Mouse (Mus musculus) liver, embryonic 13.5 days (tissue): ENCODE measurements at regions not wholly inside any gene's neighbourhood (a gene's known extent, or its start where the extent isn't known, plus 50 kb on each side); places are given as distances from the start of the nearest gene placed in this dataset.

ENCODE experiments used
- ATAC-seq: fragments of 200-750 bp; cut with Nextera tagmentation; 2 replicates; pipeline ENCODE4 v1.8.0; 2017; ENCODE audit warnings: low read depth, mild to moderate bottlenecking, moderate number of reproducible peaks, moderate library complexity
- DNase-seq: peaks from one replicate; pipeline ENCODE4 v3.0.0; 2022
- H3K27ac ChIP-seq: fragments of 300-500 bp; sonication (generic); 2 replicates; pipeline ENCODE4 v1.5.1; 2015; ENCODE audit warnings: moderate library complexity, mild to moderate bottlenecking, inconsistent platforms
- H3K27me3 ChIP-seq: fragments of 300-500 bp; sonication (generic); 2 replicates; pipeline ENCODE4 v1.6.1; 2015; ENCODE audit warnings: mild to moderate bottlenecking, inconsistent platforms
- H3K36me3 ChIP-seq: fragments of 300-500 bp; sonication (generic); 2 replicates; pipeline ENCODE4 v1.6.1; 2015; ENCODE audit warnings: mild to moderate bottlenecking, inconsistent platforms
- H3K4me1 ChIP-seq: fragments of 300-500 bp; sonication (generic); replicated peaks from 2 replicates; pipeline ENCODE4 v1.6.1; 2015; ENCODE audit warnings: inconsistent platforms
- H3K4me2 ChIP-seq: fragments of 300-500 bp; sonication (generic); 2 replicates; pipeline ENCODE4 v1.6.1; 2015; ENCODE audit warnings: inconsistent platforms, mild to moderate bottlenecking, moderate library complexity
- H3K4me3 ChIP-seq: fragments of 300-500 bp; sonication (generic); replicated peaks from 2 replicates; pipeline ENCODE4 v1.5.1; 2015; ENCODE audit warnings: mild to moderate bottlenecking, inconsistent platforms
- H3K9ac ChIP-seq: fragments of 300-500 bp; sonication (generic); 2 replicates; pipeline ENCODE4 v1.6.1; 2015; ENCODE audit warnings: mild to moderate bottlenecking, inconsistent platforms
- H3K9me3 ChIP-seq: fragments of 300-500 bp; sonication (generic); replicated peaks from 2 replicates; pipeline ENCODE4 v1.6.1; 2016; ENCODE audit warnings: inconsistent platforms
- WGBS: fragments of 180-500 bp; shearing (Covaris S2); methylation state at CpG from one replicate; pipeline ENCODE4 v1.1.7; 2015; ENCODE audit not compliant: insufficient replicate concordance; 5-methylcytosine and 5-hydroxymethylcytosine counted together

GRCm38 (mm10) chr13:28773466-28773865, 180.0 kb downstream of the Sox4 start:
- 59% methylated on average over 2 of the region's 2 CpGs for WGBS
- 0 out of 2 replicates have a peak, but pooled peaks cover 9% of the 10 kb centered on the region for H3K4me1 ChIP-seq
- H3K4me2 ChIP-seq: no peak overlapping the region
- no peak overlapping the region for H3K4me3 ChIP-seq
- no peak overlapping the region for H3K9ac ChIP-seq
- ATAC-seq: no peak
- no peaks in the 10 kb centered on the region for H3K36me3 ChIP-seq
- H3K27ac ChIP-seq: no peak overlapping the region
- no peak for DNase-seq
- H3K9me3 ChIP-seq: no peaks in the 10 kb centered on the region
- H3K27me3 ChIP-seq: no peaks in the 10 kb centered on the region

- Histone ChIP-seq H3K4me1 (0 out of 2 replicates have a peak, but pooled peaks cover 9% of the 10 kb centered on the region), H3K36me3 (no peaks in the 10 kb centered on the region), H3K27ac (no peak overlapping the region), H3K4me2 (no peak overlapping the region), H3K4me3 (no peak overlapping the region), H3K27me3 (no peaks in the 10 kb centered on the region), H3K9me3 (no peaks in the 10 kb centered on the region), H3K9ac (no peak overlapping the region)
- DNase-seq (no peak), ATAC-seq (no peak)
- WGBS: 29% methylated on average over 13 of the region's 13 CpGs
These were observed 183.0 kb downstream of the Sox4 start for GRCm38 (mm10) chr13:28770531-28770930.

GRCm38 (mm10) chr13:28770018-28770417, 183.5 kb downstream of the Sox4 start:
- Histone ChIP-seq H3K27me3 (no peaks in the 10 kb centered on the region), H3K4me2 (no peak overlapping the region), H3K9me3 (no peaks in the 10 kb centered on the region), H3K4me1 (0 out of 2 replicates have a peak, but pooled peaks cover 9% of the 10 kb centered on the region), H3K4me3 (no peak overlapping the region), H3K9ac (no peak overlapping the region), H3K27ac (no peak overlapping the region), H3K36me3 (no peaks in the 10 kb centered on the region)
- WGBS: 31% methylated on average over 4 of the region's 4 CpGs
- ATAC-seq: no peak
- no peak for DNase-seq

- no peaks in the 10 kb centered on the region for H3K9me3 ChIP-seq
- H3K4me2 ChIP-seq: no peak overlapping the region
- 70% methylated on average over 14 of the region's 14 CpGs for WGBS
- no peak overlapping the region for H3K9ac ChIP-seq
- H3K4me3 ChIP-seq: no peak overlapping the region
- ATAC-seq: no peak
- no peaks in the 10 kb centered on the region for H3K36me3 ChIP-seq
- no peak for DNase-seq
- H3K27ac ChIP-seq: no peak overlapping the region
- H3K27me3 ChIP-seq: no peaks in the 10 kb centered on the region
- 0 out of 2 replicates have a peak, but pooled peaks cover 9% of the 10 kb centered on the region for H3K4me1 ChIP-seq
These were observed 184.6 kb downstream of the Sox4 start for GRCm38 (mm10) chr13:28768717-28769426.

GRCm38 (mm10) chr13:28762555-28762954, 191.0 kb downstream of the Sox4 start:
- ATAC-seq (no peak), DNase-seq (no peak)
- Histone ChIP-seq H3K4me2 (no peak overlapping the region), H3K9me3 (no peaks in the 10 kb centered on the region), H3K9ac (no peak overlapping the region), H3K4me1 (peaks cover 11% of the 10 kb centered on the region), H3K4me3 (no peak overlapping the region), H3K27ac (no peak overlapping the region), H3K27me3 (no peaks in the 10 kb centered on the region), H3K36me3 (no peaks in the 10 kb centered on the region)
- 39% methylated on average over 2 of the region's 2 CpGs for WGBS

GRCm38 (mm10) chr13:28759026-28759425, 194.5 kb downstream of the Sox4 start:
- Histone ChIP-seq H3K9ac (no peak overlapping the region), H3K27ac (no peak overlapping the region), H3K4me1 (peaks cover 21% of the 10 kb centered on the region), H3K9me3 (no peaks in the 10 kb centered on the region), H3K27me3 (no peaks in the 10 kb centered on the region), H3K4me3 (no peak overlapping the region), H3K36me3 (no peaks in the 10 kb centered on the region), H3K4me2 (no peak overlapping the region)
- WGBS: 65% methylated on average over 3 of the region's 3 CpGs
- no peak for DNase-seq
- no peak for ATAC-seq

- H3K9ac ChIP-seq: peak overlapping the region; percentile 29; the same call in 1 of the 2 replicates
- H3K4me3 ChIP-seq: peak overlapping the region; percentile 36
- peak; percentile 75 for ATAC-seq
- peaks cover 21% of the 10 kb centered on the region for H3K4me1 ChIP-seq
- H3K27me3 ChIP-seq: no peaks in the 10 kb centered on the region
- WGBS: 10% methylated on average over 13 of the region's 13 CpGs
- DNase-seq: peak; percentile 12
- H3K27ac ChIP-seq: peak overlapping the region; percentile 15
- H3K4me2 ChIP-seq: peak overlapping the region; percentile 57
- H3K36me3 ChIP-seq: no peaks in the 10 kb centered on the region
- no peaks in the 10 kb centered on the region for H3K9me3 ChIP-seq
These were observed 195.5 kb downstream of the Sox4 start for GRCm38 (mm10) chr13:28757846-28758522.

GRCm38 (mm10) chr13:28756915-28757765, 196.4 kb downstream of the Sox4 start:
- no peaks in the 10 kb centered on the region for H3K36me3 ChIP-seq
- no peak for ATAC-seq
- DNase-seq: no peak
- H3K9me3 ChIP-seq: no peaks in the 10 kb centered on the region
- peak overlapping the region; percentile 29; the same call in 1 of the 2 replicates for H3K9ac ChIP-seq
- H3K27ac ChIP-seq: peak overlapping the region; percentile 43; the same call in 1 of the 2 replicates
- no peaks in the 10 kb centered on the region for H3K27me3 ChIP-seq
- H3K4me2 ChIP-seq: peak overlapping the region; percentile 57
- WGBS: 23% methylated on average over 11 of the region's 11 CpGs
- no peak overlapping the region for H3K4me3 ChIP-seq
- H3K4me1 ChIP-seq: peaks cover 21% of the 10 kb centered on the region

GRCm38 (mm10) chr13:28754207-28754606, 199.3 kb downstream of the Sox4 start:
- H3K9ac ChIP-seq: no peak overlapping the region
- H3K27ac ChIP-seq: no peak overlapping the region
- H3K9me3 ChIP-seq: no peaks in the 10 kb centered on the region
- no peak overlapping the region for H3K4me2 ChIP-seq
- 42% methylated on average over 5 of the region's 5 CpGs for WGBS
- H3K4me1 ChIP-seq: peaks cover 21% of the 10 kb centered on the region
- H3K36me3 ChIP-seq: no peaks in the 10 kb centered on the region
- ATAC-seq: no peak
- no peak overlapping the region for H3K4me3 ChIP-seq
- DNase-seq: no peak
- H3K27me3 ChIP-seq: no peaks in the 10 kb centered on the region

- no peaks in the 10 kb centered on the region for H3K9me3 ChIP-seq
- H3K36me3 ChIP-seq: no peaks in the 10 kb centered on the region
- no peak for DNase-seq
- no peaks in the 10 kb centered on the region for H3K4me1 ChIP-seq
- H3K4me2 ChIP-seq: no peak overlapping the region
- H3K27me3 ChIP-seq: no peaks in the 10 kb centered on the region
- H3K4me3 ChIP-seq: no peak overlapping the region
- no peak for ATAC-seq
- H3K9ac ChIP-seq: no peak overlapping the region
- 63% methylated on average over 11 of the region's 11 CpGs for WGBS
- no peak overlapping the region for H3K27ac ChIP-seq
These were observed 202.4 kb downstream of the Sox4 start for GRCm38 (mm10) chr13:28750949-28751692.
